Mouse (Mus musculus): ENCODE results near the gene Icosl. TPM values are rescaled to one million over a fixed set of nuclear protein-coding genes. Genes with fewer than 3 reads are reported as not detected.
"Not testable (repeated sequence)": the region's sequence is repeated elsewhere in the genome, so short reads cannot be mapped to it uniquely, and the experiment has no call there.

Icosl gene
- total RNA-seq, 4 experiments from 2014 or later: 12.1 to 13.2 (median 13.0) TPM

- DNase-seq (ENCODE audit: low spot score in 2 of 2): no peak
These were observed 5.0 kb downstream of the Icosl start for GRCm38 (mm10) chr10:78074151-78074550.

GRCm38 (mm10) chr10:78074977-78075376 is 5.9 kb downstream of the Icosl start:
- DNase-seq (ENCODE audit: low spot score in 2 of 2): no peak

DNA sequence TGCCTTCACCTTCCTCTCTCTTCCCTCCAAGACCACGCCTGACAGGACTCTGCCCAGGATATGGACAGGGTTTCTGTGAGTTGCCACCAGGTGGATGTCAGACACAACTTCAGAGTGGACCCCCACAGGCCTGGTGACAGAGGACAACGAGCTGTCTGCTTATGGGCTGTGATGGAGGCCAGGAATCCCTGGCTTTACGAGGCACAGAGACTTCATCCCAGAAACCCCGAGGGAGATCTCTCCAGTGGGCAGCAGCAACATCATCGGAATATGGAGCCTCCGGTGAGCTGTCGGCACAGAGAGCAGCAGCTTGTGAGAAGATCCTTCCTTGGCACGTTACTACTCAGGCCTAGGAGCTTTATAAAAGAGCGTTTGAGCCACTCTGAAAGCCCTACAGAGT is 8.8 kb downstream of the Icosl start:
- DNase-seq (ENCODE audit: low spot score in 2 of 2): no peak

- no peak for DNase-seq (ENCODE audit: low spot score in 2 of 2)
These were observed 9.2 kb downstream of the Icosl start for GRCm38 (mm10) chr10:78078276-78078675.

- no peak for DNase-seq (ENCODE audit: low spot score in 2 of 2)
These were observed 11.0 kb downstream of the Icosl start for GRCm38 (mm10) chr10:78079955-78080591.

DNA sequence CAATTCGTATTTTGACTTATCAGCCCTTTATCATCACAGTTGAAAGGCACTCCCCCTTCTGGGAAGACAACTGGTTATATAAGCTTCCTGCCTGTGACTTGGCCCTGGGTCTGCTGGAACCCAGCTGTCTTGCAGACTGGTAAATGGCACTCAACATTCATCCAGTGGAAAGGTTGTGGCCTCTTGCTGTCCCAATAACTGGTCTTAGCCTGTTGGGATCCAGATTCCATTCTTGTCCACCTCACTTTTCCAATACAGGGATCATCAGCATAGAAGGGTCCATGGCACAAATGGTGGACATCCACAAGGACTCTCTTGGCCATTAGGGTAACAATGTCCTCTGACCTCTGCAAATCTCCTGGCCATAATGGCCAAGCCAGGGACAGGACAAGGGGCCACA is 15.0 kb downstream of the Icosl start:
- DNase-seq (ENCODE audit: low spot score in 2 of 2): no peak

DNA sequence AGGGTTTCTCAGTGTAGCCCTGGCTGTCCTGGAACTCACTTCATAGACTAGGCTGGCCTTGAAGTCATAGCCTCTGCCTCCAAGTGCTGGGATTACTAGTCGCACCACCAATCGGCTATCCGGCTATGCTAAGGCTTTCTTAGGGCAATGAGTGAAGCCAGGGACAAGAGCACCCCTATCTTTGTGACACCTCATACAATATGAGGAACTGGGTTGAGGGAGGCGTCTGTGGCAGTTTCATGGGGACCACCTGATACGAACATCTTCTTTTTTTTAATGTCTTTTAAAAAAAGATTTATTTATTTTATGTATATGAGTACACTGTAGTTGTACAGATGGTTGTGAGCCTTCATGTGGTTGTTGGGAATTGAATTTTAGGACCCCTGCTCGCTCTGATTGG is 16.6 kb downstream of the Icosl start:
- no peak for DNase-seq (ENCODE audit: low spot score in 2 of 2)

- DNase-seq (ENCODE audit: low spot score in 2 of 2): no peak
These were observed 17.5 kb downstream of the Icosl start for GRCm38 (mm10) chr10:78086444-78087061.

DNA sequence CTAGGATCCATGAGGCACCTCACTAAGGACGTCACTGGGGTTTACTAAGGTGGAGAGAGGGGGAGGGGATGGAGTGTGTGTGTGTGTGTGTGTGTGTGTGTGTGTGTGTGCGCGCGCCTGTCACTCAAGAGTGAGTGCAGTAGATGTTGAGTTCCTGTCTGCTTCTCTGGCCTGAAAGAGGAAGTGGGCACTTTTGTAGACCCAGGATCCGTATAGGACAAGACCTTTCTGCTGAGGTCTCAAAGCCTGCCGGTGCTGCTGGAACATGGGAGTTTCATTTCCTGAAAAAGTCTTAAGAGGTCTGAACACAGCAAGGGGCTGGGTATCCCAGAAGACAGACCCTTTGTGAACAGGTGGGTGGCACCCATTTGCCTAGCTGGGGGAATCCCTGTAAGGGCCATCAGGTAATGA is 18.0 kb downstream of the Icosl start:
- no peak for DNase-seq (ENCODE audit: low spot score in 2 of 2)

- no peak for DNase-seq (ENCODE audit: low spot score in 2 of 2)
These were observed 21.1 kb downstream of the Icosl start for GRCm38 (mm10) chr10:78090246-78090645.

DNA sequence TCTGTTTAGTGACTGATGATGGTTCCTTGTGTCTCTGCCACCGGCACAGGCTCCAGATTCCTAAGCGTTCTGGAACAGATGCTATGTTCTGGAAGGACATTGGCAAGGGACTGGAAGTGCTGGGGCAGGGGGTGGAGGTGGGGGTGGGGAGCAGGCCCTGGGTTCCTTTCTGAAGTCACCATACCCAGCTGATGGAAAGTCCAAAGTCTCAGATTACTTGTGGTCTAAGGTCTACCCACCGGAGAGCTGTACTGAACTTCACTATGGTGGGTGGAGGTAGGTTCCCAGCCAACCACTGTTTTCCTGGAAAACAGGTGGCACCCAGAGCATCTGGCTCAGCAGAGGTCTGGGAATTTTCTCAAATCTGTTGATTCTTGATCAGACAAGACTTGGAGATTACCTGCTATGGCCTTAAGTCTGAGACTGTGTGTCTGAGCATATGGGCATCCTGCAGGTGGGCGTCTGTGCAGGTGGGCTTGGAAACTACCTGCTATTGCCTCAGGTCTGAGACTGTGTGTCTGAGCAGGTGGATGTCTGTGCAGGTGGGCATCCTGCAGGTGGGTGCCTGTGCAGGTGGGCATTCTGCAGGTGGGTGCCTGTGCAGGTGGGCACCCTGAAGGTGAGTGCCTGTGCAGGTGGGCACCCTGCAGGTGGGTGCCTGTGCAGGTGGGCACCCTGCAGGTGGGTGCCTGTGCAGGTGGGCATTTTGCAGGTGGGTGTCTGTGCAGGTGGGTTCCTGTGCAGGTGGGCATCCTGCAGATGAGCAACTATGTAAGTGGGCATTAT is 21.8 kb downstream of the Icosl start:
- no peak for DNase-seq (ENCODE audit: low spot score in 2 of 2)

DNA sequence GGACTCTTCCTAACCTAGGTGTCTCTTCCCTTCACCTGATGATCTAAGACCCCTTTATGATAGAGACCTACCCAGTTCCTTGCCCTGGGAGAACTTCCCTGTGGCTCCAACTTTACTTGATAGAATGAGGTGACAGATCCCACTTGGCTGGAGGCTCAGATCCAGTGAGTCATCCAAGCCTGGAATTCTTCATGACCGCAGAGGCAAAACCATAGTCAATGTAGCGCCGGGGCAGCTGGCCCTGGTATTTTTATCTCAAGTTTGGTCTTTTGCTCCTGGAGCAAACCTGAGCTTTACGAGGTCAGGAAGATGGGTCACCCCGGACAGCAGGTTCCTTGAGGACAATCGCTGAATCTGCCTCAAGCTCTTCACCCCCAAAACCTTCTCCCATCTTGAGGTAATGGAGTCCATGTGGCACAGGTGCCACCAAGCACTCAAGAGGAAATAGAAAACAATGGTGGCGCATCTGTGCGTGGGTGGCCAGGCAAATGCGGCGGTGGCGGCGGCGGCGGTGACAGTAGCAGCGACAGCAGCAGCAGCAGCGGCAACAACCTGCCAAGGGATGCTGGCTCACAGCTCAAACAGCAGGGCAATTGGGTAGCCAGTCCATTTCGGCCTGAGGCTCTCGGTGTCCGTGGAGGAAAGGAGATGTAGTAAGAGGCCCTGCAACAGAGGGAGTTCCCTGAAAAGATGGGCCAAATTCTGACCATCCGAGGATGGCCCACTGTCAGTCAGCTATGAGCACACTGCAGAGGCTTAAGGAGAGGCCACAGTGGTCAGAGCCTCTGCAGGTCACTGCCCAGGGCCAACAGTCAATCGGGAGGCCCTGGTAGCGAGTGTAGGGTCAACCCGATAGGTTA is 23.0 kb downstream of the Icosl start:
- DNase-seq (ENCODE audit: low spot score in 2 of 2): no peak

DNA sequence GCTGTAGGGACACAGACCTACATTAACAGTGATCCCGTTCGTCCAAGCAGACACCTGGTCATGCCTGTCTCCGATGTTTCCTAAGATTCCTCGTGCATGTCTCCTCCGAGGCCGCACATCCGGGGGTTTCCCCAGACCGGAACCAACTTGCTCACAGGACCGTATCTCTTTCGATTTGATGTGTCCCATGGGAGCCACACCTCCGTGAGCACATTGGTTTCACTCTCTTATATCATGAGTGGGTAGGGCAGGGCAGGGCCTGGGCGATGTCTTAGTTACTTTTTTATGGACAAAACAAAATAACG is 23.6 kb downstream of the Icosl start:
- DNase-seq (ENCODE audit: low spot score in 2 of 2): no peak

DNA sequence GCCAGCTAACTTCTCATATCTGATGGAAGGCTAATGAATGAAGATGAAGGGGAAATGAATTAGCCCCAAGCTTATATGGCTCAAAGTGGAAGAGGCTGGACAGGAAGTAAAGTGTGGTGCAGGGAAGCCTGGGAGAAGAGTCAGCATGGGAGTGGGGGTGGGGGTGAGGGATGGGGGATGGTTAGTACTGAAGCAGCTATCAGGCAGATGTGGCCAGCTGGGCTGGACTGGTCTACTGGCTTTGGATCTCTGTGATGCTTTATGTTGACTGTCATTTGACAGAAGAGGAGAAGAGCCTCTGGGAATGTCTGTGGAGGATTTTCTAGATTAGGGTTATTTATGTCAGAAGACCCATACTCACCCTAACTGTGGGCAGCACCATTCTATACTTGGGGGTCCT is 26.1 kb downstream of the Icosl start:
- no peak for DNase-seq (ENCODE audit: low spot score in 2 of 2)

- no peak for DNase-seq (ENCODE audit: low spot score in 2 of 2)
These were observed 27.1 kb downstream of the Icosl start for GRCm38 (mm10) chr10:78095954-78096931.

DNA sequence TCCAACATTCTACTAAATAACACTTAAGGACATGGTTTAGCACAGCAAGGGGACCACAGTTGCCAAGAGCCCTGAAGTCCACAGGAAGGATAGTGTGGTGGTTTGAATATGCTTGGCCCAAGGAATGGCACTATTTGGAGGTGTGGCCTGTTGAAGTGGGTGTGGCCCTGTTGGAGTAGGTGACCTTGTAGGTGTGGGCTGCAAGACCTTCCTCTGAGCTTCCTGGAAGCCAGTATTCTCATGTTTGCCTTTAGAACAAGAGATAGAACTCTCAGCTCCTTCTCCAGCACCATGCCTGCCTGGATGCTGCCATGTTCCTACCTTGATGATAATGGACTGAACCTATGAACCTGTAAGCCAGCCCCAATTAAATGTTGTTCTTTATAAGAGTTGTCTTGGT is 30.8 kb downstream of the Icosl start:
- DNase-seq (ENCODE audit: low spot score in 2 of 2): not testable (repeated sequence)

DNA sequence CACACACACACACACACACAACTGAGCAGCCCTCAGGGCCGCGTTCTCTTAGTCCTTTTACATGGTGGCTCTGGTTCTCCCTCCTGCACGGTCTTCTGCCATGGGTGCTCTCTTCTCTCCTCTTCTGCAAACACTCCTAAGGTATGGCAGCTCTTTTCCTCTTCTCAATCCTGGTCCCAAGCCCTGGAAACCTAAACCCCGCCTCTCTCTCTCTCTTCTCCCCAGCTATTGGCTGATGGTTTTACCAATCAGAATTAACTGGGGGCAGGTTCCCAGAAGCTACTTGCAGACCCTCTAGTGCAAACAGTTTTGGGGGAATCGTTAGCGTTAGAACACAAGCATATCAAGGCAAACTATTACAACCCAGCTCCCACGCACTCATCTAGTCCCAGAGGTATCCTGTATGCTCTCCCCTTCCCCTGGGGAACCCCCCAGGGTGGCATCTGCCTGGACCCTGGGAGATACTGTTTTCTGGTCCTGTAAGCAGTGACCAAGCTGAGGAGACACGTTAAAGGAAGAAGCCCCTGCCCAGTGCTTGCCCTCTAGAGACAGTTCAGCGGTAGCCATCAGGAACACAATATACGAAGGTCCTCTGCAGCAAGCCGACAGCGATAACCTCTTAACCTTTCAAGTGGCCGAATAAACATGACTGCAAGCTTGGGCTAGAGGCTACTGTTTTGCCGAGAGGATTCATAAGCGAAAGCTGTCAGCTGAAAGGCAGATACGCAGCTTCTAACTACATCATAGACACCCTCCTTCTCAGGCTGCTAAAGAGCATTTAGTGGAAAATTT is 32.1 kb downstream of the Icosl start:
- DNase-seq (ENCODE audit: low spot score in 2 of 2): no peak

- DNase-seq (ENCODE audit: low spot score in 2 of 2): peak; percentile 41 to 47
These were observed 35.7 kb downstream of the Icosl start for GRCm38 (mm10) chr10:78104555-78105490.

DNA sequence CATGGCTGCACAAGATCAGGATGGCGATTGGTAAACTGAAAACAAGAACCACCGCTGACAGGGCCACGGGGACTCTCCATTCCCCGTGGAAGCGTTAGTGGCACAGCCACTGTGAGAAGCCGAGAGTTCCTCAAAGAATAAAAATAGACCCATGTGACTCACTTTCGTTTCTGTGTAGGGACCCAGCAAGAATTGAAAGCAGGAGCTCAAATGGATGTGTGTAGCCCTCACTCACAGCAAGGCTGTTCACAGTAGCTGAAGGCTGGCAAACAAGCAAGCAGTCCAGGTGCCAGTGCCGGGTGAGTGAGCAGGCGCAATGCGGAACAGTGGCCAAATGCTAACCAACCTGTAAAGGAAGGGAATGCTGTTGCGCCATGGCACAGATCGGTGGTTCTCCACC is 36.4 kb downstream of the Icosl start:
- peak; percentile 37 to 55 for DNase-seq (ENCODE audit: low spot score in 2 of 2)
